Mouse (Mus musculus) megakaryocyte, embryonic 14.5 days (primary cell): ENCODE results near the gene Isx.

Source experiments
- FLI1 ChIP-seq: IDR thresholded peaks from 2 replicates; pipeline ENCODE4 v1.6.1; 2012; ENCODE audit warnings: low read length, inconsistent platforms, mixed read lengths
- GATA1 ChIP-seq: IDR thresholded peaks from 3 replicates; pipeline ENCODE4 v1.6.1; 2012; ENCODE audit warnings: mixed read lengths, low read length, inconsistent platforms, borderline replicate concordance

GRCm38 (mm10) chr8:74906333-74906732 lies 33.4 kb downstream of the Isx start:
- TF ChIP-seq GATA1, result no peak
- TF ChIP-seq FLI1, result no peak
